Mouse (Mus musculus) brain, adult 2 months (tissue): Measurements from ENCODE around the gene Epha1.
A peak's percentile ranks its signal among the peaks of the same experiment; 100 is the strongest.

Experiments used
- DNase-seq: peaks from one replicate; pipeline ENCODE4 v3.0.0; 2011; ENCODE audit warnings: low read depth, low spot score

Gene Epha1

DNA sequence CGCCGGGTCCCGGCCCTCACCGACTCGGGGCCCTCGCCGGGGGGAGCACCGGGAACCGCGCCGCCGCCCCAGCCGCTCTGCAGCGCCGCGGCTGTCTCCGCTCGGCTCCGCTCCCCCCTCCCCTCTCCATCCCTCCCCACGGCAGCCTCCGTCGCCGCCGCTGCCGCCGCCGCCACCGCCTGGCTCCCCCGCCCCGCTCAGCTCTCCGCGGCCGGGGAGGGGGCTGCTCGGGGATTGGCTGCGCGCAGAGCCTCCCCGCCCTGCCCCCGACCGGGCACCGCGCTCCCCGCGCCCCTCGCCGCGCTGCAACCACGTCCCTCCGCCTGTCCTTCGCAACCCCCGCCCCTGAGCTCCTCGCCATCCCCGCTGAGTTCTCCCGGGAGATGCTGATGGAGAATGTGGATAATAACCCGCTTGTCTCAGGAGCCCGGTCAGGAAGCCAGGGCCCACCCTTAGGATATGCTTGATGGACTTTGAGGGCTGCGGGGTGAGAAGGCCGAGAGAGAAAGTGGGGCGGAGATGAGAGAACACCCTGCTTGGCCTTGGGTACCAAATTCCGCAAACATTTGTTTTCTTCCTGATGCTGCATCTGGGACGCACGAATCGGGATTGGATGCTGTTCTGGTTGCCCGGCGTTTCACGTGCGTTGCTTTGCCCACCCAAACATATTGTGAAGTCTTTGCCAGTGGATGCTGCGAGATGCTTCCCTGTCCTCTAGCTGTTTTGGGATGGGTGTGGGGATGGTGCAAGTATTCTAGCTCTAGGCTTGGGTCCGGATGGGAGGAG is 48.4 kb downstream of the Epha1 start, which contains the start of gene Fam131b:
TSS of gene Fam131b (minus strand) at position 162 of the 786 bp plus-strand sequence.
- DNase-seq: peak; percentile 93

DNA sequence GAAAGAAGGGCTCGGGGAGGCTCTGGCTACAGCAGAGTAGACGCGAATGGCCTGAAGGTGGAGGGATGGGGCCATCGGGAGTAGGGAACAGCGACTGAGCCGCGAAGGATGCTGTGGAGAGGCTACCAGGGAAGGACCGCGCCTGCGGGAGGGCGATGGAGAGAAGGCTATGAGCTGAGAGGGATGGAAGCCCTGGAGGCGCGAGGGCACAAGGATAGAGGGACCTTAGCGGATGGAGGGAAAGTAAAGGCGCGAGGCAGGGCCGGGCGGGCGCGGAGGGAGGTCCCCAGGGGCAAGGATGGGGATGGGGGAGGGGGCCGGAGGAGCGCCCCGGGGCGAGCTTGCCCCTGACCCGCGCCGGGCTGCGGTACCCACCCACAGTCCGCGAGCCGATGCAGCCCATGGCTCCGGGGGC is 49.0 kb downstream of the Epha1 start:
- DNase-seq: peak; percentile 65

DNA sequence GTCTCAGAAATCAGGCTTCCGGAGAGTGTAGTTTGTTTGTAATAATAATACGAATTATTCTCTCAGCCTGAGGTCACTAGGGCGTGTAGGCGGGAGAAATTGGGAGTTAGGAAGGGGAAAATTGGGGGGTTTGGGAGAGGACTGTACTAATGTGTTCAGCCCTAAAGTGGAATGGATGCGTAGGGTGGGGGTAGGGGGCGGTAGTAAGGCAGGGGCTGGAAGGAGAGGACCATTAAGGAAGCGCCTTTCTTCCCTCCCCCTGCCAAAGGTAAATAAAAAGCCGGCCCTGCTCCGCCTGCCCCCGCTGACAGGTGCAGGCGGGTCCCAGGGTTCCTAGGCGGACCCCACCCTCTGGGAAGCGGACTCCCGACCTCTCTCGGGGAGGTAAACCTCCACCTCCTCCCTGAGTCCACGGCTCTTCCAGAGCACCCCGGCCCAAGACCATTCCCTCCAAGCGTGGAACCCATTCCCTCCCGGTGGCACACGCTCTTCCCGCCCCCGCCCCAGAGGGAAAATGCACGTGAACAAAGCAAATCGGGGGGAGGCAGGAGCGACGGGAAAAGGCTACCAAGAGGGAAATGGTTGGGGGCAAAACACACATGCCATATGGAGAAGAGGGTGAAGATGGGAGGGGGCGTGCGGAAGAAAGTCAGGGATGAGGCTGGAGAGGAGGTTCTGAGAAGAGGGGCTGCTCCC is 49.5 kb downstream of the Epha1 start:
- DNase-seq: peak; percentile 70

GRCm38 (mm10) chr6:42318293-42318692 is 54.8 kb downstream of the Epha1 start:
- DNase-seq: peak; percentile 46

GRCm38 (mm10) chr6:42310427-42311053 is 62.5 kb downstream of the Epha1 start:
- no peak for DNase-seq

- DNase-seq: peak; percentile 45
These were observed 63.2 kb downstream of the Epha1 start for GRCm38 (mm10) chr6:42309816-42310378.
